Mouse (Mus musculus): ENCODE results near the gene Brca1. TPM values are rescaled to one million over a fixed set of nuclear protein-coding genes. Genes with fewer than 3 reads are reported as not detected.

The Brca1 gene
- total RNA-seq (2014; fragmentation: Nextera tagmentation) (69.3 and 175 TPM in 2 replicates), total RNA-seq (2017) (67.5 and 71.0 TPM in 2 replicates), polyA plus RNA-seq (2012) (16.7 and 35.0 TPM in 2 replicates)

DNA sequence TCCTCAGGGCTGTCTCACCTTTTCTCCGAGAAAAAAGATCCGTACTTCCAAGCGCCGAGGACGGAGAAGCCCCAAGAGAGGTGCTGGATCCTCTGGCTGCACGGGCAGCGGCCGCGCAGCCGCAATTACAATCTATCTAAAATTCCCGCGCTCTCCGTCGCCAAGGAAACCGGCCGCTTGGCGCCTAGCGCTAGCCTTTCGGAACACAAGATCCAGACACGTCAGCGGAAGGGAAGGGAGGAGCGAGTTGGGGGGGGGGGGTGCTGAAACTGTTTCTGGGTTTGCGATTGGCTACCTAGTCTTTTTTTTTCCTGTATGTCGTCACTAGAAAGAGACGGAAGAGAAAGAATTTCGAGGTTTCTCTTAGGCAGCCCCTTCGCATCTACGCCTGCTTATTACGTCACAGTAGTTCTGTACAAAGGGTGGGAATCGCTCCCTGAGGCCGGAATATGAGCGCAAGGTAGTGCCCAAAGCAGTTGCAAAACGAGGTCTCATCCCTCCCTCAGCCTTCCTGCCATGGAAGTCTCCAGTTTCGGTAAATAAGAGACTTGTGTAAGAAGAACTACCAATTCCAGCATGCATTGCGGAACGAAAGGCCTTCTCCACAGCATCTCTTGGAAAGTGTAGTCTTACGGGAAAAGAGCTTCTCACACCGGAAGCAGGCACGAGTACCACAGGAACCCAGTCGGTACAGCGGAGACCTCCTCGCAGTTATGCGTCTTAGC is at the start of gene Brca1, which contains the start of gene Nbr1:
Gene Brca1, minus strand, starts transcription at position 205 of the 725 bp plus-strand sequence.
Gene Nbr1, plus strand, starts transcription at position 399 of the 725 bp plus-strand sequence.
- Histone ChIP-seq H3K27me3 (ENCODE audit: insufficient read depth, low read length) (no peaks in the 10 kb centered on the region), H3K9me3 (replicated peaks) (no peaks in the 10 kb centered on the region), H3K4me1 (ENCODE audit: insufficient read depth, low read depth, low read length) (peaks cover 24% of the 10 kb centered on the region), H3K4me3 (ENCODE audit: low read depth, low read length) (peak within 1 kb of the TSS; percentile 73), H3K36me3 (replicated peaks) (peaks cover 44% of the 10 kb centered on the region)
- ATAC-seq (ENCODE audit: extremely low read depth, insufficient number of reproducible peaks, low FRiP score, poor library complexity, severe bottlenecking) (peak; percentile 67), DNase-seq (ENCODE audit: low spot score) (peak; percentile 76)
- TF ChIP-seq POLR2AphosphoS5 (IDR thresholded peaks at IDR 0.05; ENCODE audit: insufficient replicate concordance, low read depth, low read length) (0 out of 2 replicates have a peak, but pooled peaks have one; percentile 39), GATA1 (IDR thresholded peaks at IDR 0.05; ENCODE audit: borderline replicate concordance, low read length) (no peak)

DNA sequence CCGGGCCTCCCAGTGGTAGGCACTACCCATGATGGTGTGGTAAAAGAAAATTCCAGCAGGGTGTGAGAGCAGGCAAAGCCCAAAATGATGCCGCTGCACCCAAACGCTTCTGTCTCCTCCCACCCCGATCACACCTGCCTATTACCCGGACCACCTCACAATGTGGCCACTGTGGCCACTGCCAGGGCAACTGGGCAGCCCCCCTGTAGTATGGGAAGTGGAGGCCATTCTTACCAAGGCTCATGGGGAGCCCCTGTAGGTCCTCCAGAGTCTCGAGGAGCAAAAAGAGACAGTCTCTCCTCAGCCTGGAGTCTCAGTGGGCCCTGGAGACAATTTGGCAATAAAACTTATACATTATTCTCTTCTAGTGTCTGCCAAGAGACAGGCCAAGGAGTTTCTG is 47.4 kb upstream of the Brca1 start, which contains the start of gene Gm11634:
Gene Gm11634, minus strand, starts transcription at position 101 of the 400 bp plus-strand sequence.
- Histone ChIP-seq H3K4me1 (ENCODE audit: insufficient read depth, low read depth, low read length) (0 out of 2 replicates have a peak, but pooled peaks cover 1% of the 10 kb centered on the region), H3K9me3 (replicated peaks) (no peaks in the 10 kb centered on the region), H3K27me3 (ENCODE audit: insufficient read depth, low read length) (peaks cover 32% of the 10 kb centered on the region), H3K36me3 (replicated peaks) (no peaks in the 10 kb centered on the region), H3K4me3 (ENCODE audit: low read depth, low read length) (no peak within 1 kb of the TSS)
- DNase-seq (ENCODE audit: low spot score) (no peak), ATAC-seq (ENCODE audit: extremely low read depth, insufficient number of reproducible peaks, low FRiP score, poor library complexity, severe bottlenecking) (no peak)
- TF ChIP-seq CTCF (IDR thresholded peaks at IDR 0.05; ENCODE audit: low read depth, low read length) = no peak
- TF ChIP-seq POLR2AphosphoS5 (IDR thresholded peaks at IDR 0.05; ENCODE audit: insufficient replicate concordance, low read depth, low read length) = no peak
- no peak for TF ChIP-seq GATA2 (IDR thresholded peaks at IDR 0.05; ENCODE audit: borderline replicate concordance, low read depth, low read length)
- TF ChIP-seq GATA1 (IDR thresholded peaks at IDR 0.05; ENCODE audit: borderline replicate concordance, low read length) = no peak
- no peak for TF ChIP-seq TAL1 (conservative IDR thresholded peaks at IDR 0.05; ENCODE audit: low read depth, low read length)

DNA sequence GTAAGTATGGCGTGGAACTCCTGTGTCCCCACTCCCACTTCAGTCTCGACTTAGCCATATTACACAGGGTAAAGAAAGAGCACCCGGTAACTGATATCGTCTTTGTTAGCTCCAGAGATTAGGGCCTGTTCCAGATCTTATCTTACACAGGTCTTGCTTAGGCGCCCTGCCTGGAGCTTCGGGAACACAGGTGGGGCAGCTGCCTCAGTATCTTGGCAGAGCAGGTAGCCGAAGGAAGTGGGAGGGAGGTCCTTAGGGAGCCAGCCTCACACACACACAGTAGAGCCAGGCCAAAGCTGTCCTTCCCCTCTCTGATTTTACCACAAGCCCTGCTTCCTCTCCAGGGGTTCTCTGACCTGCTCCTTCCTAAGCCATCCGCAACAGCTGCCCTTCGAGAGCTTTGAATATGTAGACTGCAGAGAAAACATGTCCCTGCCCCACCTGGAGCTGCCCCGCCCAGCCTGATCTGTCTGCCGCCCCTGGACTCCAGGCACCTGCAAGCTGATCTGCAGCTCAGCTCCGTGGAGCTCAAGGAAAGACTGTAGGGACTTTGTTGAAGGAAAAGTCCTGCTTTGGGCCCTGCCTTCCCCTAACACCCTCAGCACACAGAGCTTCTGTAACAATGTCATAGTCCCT is 38.4 kb upstream of the Brca1 start:
- ATAC-seq (ENCODE audit: extremely low read depth, insufficient number of reproducible peaks, low FRiP score, poor library complexity, severe bottlenecking) (no peak), DNase-seq (ENCODE audit: low spot score) (no peak)
- H3K36me3 ChIP-seq (replicated peaks) = peaks cover 20% of the 10 kb centered on the region
- H3K4me1 ChIP-seq (ENCODE audit: insufficient read depth, low read depth, low read length) = peaks cover 8% of the 10 kb centered on the region; the same call in 1 of the 2 replicates
- peaks cover 3% of the 10 kb centered on the region for H3K27me3 ChIP-seq (ENCODE audit: insufficient read depth, low read length)
- no peak overlapping the region for H3K4me3 ChIP-seq (ENCODE audit: low read depth, low read length)
- no peaks in the 10 kb centered on the region for H3K9me3 ChIP-seq (replicated peaks)
- TF ChIP-seq GATA2 (IDR thresholded peaks at IDR 0.05; ENCODE audit: borderline replicate concordance, low read depth, low read length) (no peak), TAL1 (conservative IDR thresholded peaks at IDR 0.05; ENCODE audit: low read depth, low read length) (no peak), GATA1 (IDR thresholded peaks at IDR 0.05; ENCODE audit: borderline replicate concordance, low read length) (no peak), POLR2AphosphoS5 (IDR thresholded peaks at IDR 0.05; ENCODE audit: insufficient replicate concordance, low read depth, low read length) (no peak), CTCF (IDR thresholded peaks at IDR 0.05; ENCODE audit: low read depth, low read length) (no peak)

DNA sequence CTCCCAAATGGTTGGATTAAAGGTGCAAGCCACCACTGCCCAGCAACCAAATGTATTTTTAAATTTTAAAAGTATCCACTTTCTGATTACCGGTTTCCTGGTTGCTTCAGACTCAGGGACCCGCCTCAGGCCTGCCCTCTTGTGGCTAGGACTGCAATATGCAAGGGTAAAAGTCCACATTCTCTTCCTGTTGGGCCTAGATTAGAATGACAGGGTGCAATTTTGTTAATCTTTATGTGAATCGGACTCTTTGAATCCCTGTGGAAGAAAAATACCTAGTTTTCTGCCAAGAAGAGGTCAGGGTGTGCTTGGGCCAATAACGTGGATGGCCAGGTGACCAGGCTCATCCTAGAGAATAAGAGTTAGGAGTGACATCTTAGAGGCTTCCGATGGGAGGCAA is 37.7 kb upstream of the Brca1 start:
- no peak overlapping the region for H3K4me3 ChIP-seq (ENCODE audit: low read depth, low read length)
- peaks cover 22% of the 10 kb centered on the region for H3K36me3 ChIP-seq (replicated peaks)
- H3K4me1 ChIP-seq (ENCODE audit: insufficient read depth, low read depth, low read length) = peaks cover 8% of the 10 kb centered on the region; the same call in 1 of the 2 replicates
- H3K27me3 ChIP-seq (ENCODE audit: insufficient read depth, low read length) = peaks cover 2% of the 10 kb centered on the region; the same call in 1 of the 2 replicates
- DNase-seq (ENCODE audit: low spot score) (peak; percentile 66), ATAC-seq (ENCODE audit: extremely low read depth, insufficient number of reproducible peaks, low FRiP score, poor library complexity, severe bottlenecking) (no peak)
- TF ChIP-seq CTCF (IDR thresholded peaks at IDR 0.05; ENCODE audit: low read depth, low read length) = peak; percentile 78
- no peak for TF ChIP-seq GATA2 (IDR thresholded peaks at IDR 0.05; ENCODE audit: borderline replicate concordance, low read depth, low read length)
- H3K9me3 ChIP-seq (replicated peaks) = no peaks in the 10 kb centered on the region

DNA sequence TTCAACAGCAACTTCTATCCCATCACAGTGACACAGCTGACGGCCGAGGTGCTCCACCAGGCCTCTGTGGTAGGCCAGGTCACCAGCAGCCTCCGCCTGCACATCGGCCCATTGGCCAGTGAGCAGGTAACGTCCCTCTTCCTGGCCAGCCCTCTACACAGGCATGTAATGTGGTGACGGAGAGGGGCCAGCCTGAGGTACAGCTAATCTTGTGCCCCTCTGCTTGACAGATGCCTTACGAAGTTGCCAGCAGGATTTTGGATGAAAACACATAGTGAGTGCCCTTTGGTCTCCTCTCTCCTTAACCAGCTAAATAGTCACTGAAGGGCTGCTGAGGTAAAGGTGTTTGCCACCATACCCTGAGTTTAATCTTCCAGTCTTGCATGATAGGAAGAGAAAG is 37.1 kb upstream of the Brca1 start:
- no peak overlapping the region for H3K4me3 ChIP-seq (ENCODE audit: low read depth, low read length)
- DNase-seq (ENCODE audit: low spot score) = no peak
- peaks cover 26% of the 10 kb centered on the region for H3K36me3 ChIP-seq (replicated peaks)

DNA sequence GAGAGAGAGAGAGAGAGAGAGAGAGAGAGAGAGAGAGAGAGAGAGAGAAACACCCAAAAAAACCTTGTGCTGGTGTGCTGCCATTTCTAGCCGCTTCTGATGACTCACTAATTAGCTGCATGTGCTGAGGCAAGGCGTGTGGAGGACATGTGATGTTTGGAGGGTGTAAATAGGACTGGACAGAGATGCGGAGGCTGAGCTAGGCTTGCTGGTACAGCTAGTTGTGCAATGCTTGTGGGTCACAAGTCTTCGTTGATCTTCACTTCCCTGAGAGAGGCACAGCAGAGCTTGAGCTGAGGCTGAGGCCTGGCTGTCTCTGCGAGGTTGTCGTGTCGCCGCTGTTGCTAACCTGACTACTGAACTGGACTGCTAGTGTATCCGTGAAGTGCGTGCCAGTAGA is 35.9 kb upstream of the Brca1 start:
- no peak for ATAC-seq (ENCODE audit: extremely low read depth, insufficient number of reproducible peaks, low FRiP score, poor library complexity, severe bottlenecking)
- Histone ChIP-seq H3K9me3 (replicated peaks) (no peaks in the 10 kb centered on the region), H3K4me1 (ENCODE audit: insufficient read depth, low read depth, low read length) (peaks cover 9% of the 10 kb centered on the region), H3K27me3 (ENCODE audit: insufficient read depth, low read length) (no peaks in the 10 kb centered on the region), H3K36me3 (replicated peaks) (peaks cover 29% of the 10 kb centered on the region), H3K4me3 (ENCODE audit: low read depth, low read length) (no peak overlapping the region)
- TF ChIP-seq POLR2AphosphoS5 (IDR thresholded peaks at IDR 0.05; ENCODE audit: insufficient replicate concordance, low read depth, low read length) (no peak), CTCF (IDR thresholded peaks at IDR 0.05; ENCODE audit: low read depth, low read length) (no peak), GATA2 (IDR thresholded peaks at IDR 0.05; ENCODE audit: borderline replicate concordance, low read depth, low read length) (no peak), TAL1 (conservative IDR thresholded peaks at IDR 0.05; ENCODE audit: low read depth, low read length) (no peak), GATA1 (IDR thresholded peaks at IDR 0.05; ENCODE audit: borderline replicate concordance, low read length) (no peak)
- DNase-seq (ENCODE audit: low spot score) = no peak

More for the DNA sequence above, 37.1 kb upstream of the Brca1 start:
- Histone ChIP-seq H3K27me3 (ENCODE audit: insufficient read depth, low read length) (peaks cover under 1% of the 10 kb centered on the region; the same call in 1 of the 2 replicates), H3K9me3 (replicated peaks) (no peaks in the 10 kb centered on the region), H3K4me1 (ENCODE audit: insufficient read depth, low read depth, low read length) (peaks cover 8% of the 10 kb centered on the region; the same call in 1 of the 2 replicates)
- TF ChIP-seq CTCF (IDR thresholded peaks at IDR 0.05; ENCODE audit: low read depth, low read length) (no peak), GATA2 (IDR thresholded peaks at IDR 0.05; ENCODE audit: borderline replicate concordance, low read depth, low read length) (no peak)
- no peak for ATAC-seq (ENCODE audit: extremely low read depth, insufficient number of reproducible peaks, low FRiP score, poor library complexity, severe bottlenecking)
